Mouse (Mus musculus) colon, adult 2 months (tissue): ENCODE results near the gene Ptafr. TPM values are rescaled to one million over a fixed set of nuclear protein-coding genes. Genes with fewer than 3 reads are reported as not detected.

Experiments
- polyA plus RNA-seq: library from polyadenylated mRNA; depleted of rRNA; stranded (reverse); fragments of >200 nt; gene quantifications from 2 replicates; pipeline ENCODE4 v1.2.3, GENCODE M21; 2012; rRNA removed

The Ptafr gene
- polyA plus RNA-seq, result 4.0 and 5.9 TPM in 2 replicates

DNA sequence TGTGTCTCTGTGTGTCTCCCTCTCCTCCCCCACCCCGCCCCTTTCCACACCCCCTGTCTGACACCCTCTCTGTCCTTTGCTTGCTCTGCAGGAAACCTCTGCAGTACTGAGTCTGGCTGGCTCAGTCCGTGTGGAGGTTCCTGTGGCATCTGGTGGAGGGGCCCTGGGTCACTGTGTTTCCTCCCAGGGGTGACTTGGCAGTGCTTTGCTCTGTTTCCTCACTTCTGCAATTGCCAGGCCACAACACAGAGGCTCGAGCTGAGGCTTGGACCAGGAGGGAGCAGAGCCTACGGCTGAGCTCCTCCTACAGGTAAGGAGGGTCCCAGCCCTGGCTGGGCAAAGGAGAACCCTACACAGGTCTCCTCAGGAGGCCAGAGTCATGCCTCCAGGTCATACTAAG lies at the start of gene Ptafr:
Ptafr (plus strand) TSS at position 103 of the 400 bp plus-strand sequence.

DNA sequence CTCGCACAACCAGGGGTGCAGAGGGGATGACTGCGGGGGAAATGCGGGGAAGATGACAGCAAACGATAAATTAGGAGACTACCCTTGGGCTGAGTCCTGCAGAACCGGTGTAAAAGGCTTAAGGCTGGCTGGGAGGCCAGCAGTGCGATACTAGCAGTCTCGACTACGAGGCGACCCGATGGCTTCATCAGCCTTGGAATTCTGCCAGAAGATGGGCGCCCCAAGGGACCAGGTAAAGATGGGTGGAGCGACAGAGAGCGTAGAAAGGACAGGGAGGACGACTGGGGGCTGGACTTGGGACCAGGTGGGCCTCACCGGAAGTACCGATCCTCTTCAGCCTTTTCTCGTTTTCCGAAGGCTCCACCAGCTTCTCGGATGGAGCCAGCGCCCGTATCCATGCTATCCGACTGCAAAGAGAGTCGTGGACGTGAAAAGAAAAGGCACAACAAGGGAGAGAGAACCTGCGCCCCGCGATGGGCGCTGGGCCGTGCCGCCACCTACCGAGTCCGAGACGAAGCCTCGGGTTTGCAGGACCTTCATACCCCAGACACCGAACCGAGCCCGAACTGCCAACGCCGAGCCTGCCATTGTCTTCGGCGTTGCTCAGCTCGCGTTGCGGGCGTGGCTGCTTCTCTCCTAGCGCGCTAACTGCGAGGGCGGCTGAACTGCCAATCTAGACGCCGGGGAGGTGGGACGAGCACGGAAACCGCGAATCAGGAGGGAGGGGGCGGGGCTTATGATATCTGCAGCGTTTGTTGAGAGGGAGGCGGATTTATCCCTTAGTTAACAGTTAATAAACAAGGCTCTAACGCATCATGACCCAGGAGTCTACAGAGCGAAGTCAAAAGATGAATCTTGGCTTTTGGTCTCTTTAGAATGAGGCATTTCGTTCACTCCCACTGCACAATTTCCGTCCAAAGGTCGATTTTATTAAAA lies 30.6 kb upstream of the Ptafr start, which contains the start of gene Atpif1:
Atpif1 (minus strand) TSS at position 679 of the 936 bp plus-strand sequence.

DNA sequence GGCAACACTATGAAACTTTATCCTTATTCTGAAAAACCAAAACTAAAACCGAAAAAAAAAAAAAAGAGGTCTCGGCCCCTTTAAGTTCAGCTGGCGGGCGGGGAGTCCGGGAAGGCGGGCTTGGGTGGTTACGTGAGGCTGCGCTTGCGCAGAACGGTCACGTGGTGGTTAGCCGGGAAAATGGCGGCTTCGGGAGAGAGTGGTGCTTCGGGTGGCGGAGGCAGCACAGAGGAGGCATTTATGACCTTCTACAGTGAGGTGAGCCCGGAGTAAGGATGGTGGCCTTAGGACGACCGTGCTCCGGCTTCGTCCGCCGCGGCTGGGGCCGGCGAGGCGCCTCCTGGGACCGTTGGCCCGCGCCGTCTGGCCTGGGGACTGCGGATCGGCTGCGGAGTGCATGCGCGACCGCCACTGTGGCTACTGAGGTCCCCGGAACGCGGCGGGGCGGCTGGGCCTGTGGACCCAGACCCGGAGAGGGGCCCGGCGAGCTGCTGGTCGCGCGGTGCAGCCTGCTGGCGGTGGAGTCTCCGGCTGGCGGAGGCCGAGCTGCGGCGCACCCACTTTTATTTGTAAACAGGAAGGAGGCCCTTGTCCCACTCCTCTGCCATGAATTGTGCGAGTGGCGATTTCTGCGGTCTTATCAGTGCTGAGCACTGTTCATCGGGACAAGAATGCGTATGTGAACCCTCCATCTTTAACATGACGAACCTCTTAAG lies 28.3 kb upstream of the Ptafr start, which contains the start of gene Dnajc8:
Dnajc8 (plus strand) TSS at position 145 of the 716 bp plus-strand sequence.

Other genes starting within 250 kb of the Ptafr start
- gene Trnau1ap, start 234.5 kb upstream of the Ptafr start, polyA plus RNA-seq, result 13.8 and 18.0 TPM in 2 replicates
- 11.3 and 11.9 TPM in 2 replicates for gene Rcc1, start 210.5 kb upstream of the Ptafr start, polyA plus RNA-seq
- 10.0 and 11.8 TPM in 2 replicates for gene Phactr4, start 141.6 kb upstream of the Ptafr start, polyA plus RNA-seq
- 2.7 and 3.7 TPM in 2 replicates for gene Med18, start 100.1 kb upstream of the Ptafr start, polyA plus RNA-seq
- gene Sesn2, start 53.6 kb upstream of the Ptafr start, polyA plus RNA-seq, result 11.0 and 12.6 TPM in 2 replicates
- gene Atpif1, start 30.4 kb upstream of the Ptafr start, polyA plus RNA-seq, result 144 and 165 TPM in 2 replicates
- gene Dnajc8, start 28.5 kb upstream of the Ptafr start, polyA plus RNA-seq, result 10.1 and 13.4 TPM in 2 replicates
- gene Eya3, start 74.9 kb downstream of the Ptafr start, polyA plus RNA-seq, result 16.8 and 17.1 TPM in 2 replicates
- 1.7 and 4.3 TPM in 2 replicates for gene Xkr8, start 168.5 kb downstream of the Ptafr start, polyA plus RNA-seq
- gene Smpdl3b, start 193.2 kb downstream of the Ptafr start, polyA plus RNA-seq, result 6.8 and 8.0 TPM in 2 replicates
- 7.3 and 11.6 TPM in 2 replicates for gene Rpa2, start 204.3 kb downstream of the Ptafr start, polyA plus RNA-seq
- gene Themis2, start 232.3 kb downstream of the Ptafr start, polyA plus RNA-seq, result 3.5 and 3.7 TPM in 2 replicates